Mouse (Mus musculus) regulatory T cell (primary cell): ENCODE results near the gene Map2k3.

Source experiments
- in situ Hi-C: fragments of 300-600 bp; cut with MboI, MseI; formaldehyde crosslinking; loops from one replicate; pipeline ENCODE4 v1.15.1; 2025; ENCODE audit warnings: high pct_unique_total_duplicates

The Map2k3 gene

GRCm38 (mm10) chr11:60955621-60956383 is 24.0 kb downstream of the Map2k3 start:
- in situ Hi-C loops, result no loop called here

- in situ Hi-C loops, result no loop called here
Observed at GRCm38 (mm10) chr11:60958948-60959347, 27.1 kb downstream of the Map2k3 start.

- in situ Hi-C loops, result loop anchor here (10.0 kb wide), 1 partner anchor 1446 kb away; no protein-coding TSS in a partner anchor
Observed at GRCm38 (mm10) chr11:60961176-60961575, 29.3 kb downstream of the Map2k3 start.

- in situ Hi-C loops, result loop anchor here (10.0 kb wide), 1 partner anchor 1448 kb away; no protein-coding TSS in a partner anchor
Observed at GRCm38 (mm10) chr11:60962709-60963108, 30.9 kb downstream of the Map2k3 start.

- in situ Hi-C loops, result loop anchor here (10.0 kb wide), 1 partner anchor 1452 kb away; no protein-coding TSS in a partner anchor
Observed at GRCm38 (mm10) chr11:60966974-60967373, 35.1 kb downstream of the Map2k3 start.

GRCm38 (mm10) chr11:60975097-60975496 is 43.3 kb downstream of the Map2k3 start:
- in situ Hi-C loops, result no loop called here

- in situ Hi-C loops, result no loop called here
Observed at GRCm38 (mm10) chr11:60976234-60976633, 44.4 kb downstream of the Map2k3 start.

GRCm38 (mm10) chr11:60976742-60977141 is 44.9 kb downstream of the Map2k3 start:
- in situ Hi-C loops, result no loop called here

GRCm38 (mm10) chr11:60977153-60977552 is 45.3 kb downstream of the Map2k3 start:
- in situ Hi-C loops, result no loop called here

- in situ Hi-C loops, result no loop called here
Observed at GRCm38 (mm10) chr11:60978658-60979057, 46.8 kb downstream of the Map2k3 start.

GRCm38 (mm10) chr11:60979788-60980187 is 48.0 kb downstream of the Map2k3 start:
- in situ Hi-C loops, result no loop called here

GRCm38 (mm10) chr11:60981693-60982486 is 50.1 kb downstream of the Map2k3 start:
- in situ Hi-C loops, result no loop called here

- in situ Hi-C loops, result loop anchor here (5.0 kb wide), 1 partner anchor 92 kb away; no protein-coding TSS in a partner anchor
Observed at GRCm38 (mm10) chr11:60984912-60985558, 53.2 kb downstream of the Map2k3 start.

GRCm38 (mm10) chr11:60990428-60990827 is 58.6 kb downstream of the Map2k3 start:
- in situ Hi-C loops, result no loop called here
